Mouse (Mus musculus) hematopoietic stem cell, adult 5-6 weeks (primary cell): Measurements from ENCODE around the gene Sox10. TPM values are rescaled to one million over a fixed set of nuclear protein-coding genes. Genes with fewer than 3 reads are reported as not detected.

Source experiments
- ATAC-seq, 2 experiments: fragments of 125-278 bp in 1 of 2; replicated peaks in 1 of 2; 2 replicates each; pipeline ENCODE4 v1.8.0; 2016 to 2017; ENCODE audit warnings: inconsistent platforms in 2 of 2, mild to moderate bottlenecking in 2 of 2, moderate number of reproducible peaks in 2 of 2, low read depth in 1 of 2, moderate TSS enrichment in 1 of 2; ENCODE audit not compliant: low FRiP score in 2 of 2, poor library complexity in 2 of 2, severe bottlenecking in 2 of 2, insufficient read depth in 1 of 2, low TSS enrichment in 1 of 2
- total RNA-seq: library from RNA; stranded (forward); fragments of 172-1452, 232-1000 nt; gene quantifications from 2 replicates; pipeline ENCODE4 v1.2.3, GENCODE M21; 2017

Sox10 gene
- not detected in 2 replicates for total RNA-seq

- no peak for ATAC-seq
Measured at GRCm38 (mm10) chr15:79165140-79165539, at the start of gene Sox10. Gene Sox10, minus strand, starts transcription at chr15:79165240.

GRCm38 (mm10) chr15:79213591-79213990 is 48.6 kb upstream of the Sox10 start:
- no peak for ATAC-seq

- no peak for ATAC-seq
Measured at GRCm38 (mm10) chr15:79212750-79213446, 47.9 kb upstream of the Sox10 start.

GRCm38 (mm10) chr15:79210357-79210756 is 45.3 kb upstream of the Sox10 start:
- ATAC-seq = no peak

- peak; percentile 90 to 97 for ATAC-seq
Measured at GRCm38 (mm10) chr15:79208758-79209439, 43.9 kb upstream of the Sox10 start.

- ATAC-seq = no peak
Measured at GRCm38 (mm10) chr15:79208211-79208610, 43.2 kb upstream of the Sox10 start.

- no peak for ATAC-seq
Measured at GRCm38 (mm10) chr15:79202575-79202974, 37.5 kb upstream of the Sox10 start.

GRCm38 (mm10) chr15:79201491-79202150 is 36.6 kb upstream of the Sox10 start:
- ATAC-seq = no peak

- no peak for ATAC-seq
Measured at GRCm38 (mm10) chr15:79199390-79199976, 34.4 kb upstream of the Sox10 start.

GRCm38 (mm10) chr15:79195492-79195891 is 30.5 kb upstream of the Sox10 start:
- no peak for ATAC-seq

GRCm38 (mm10) chr15:79194946-79195345 is 29.9 kb upstream of the Sox10 start:
- no peak for ATAC-seq

GRCm38 (mm10) chr15:79194048-79194447 is 29.0 kb upstream of the Sox10 start:
- ATAC-seq = peak; percentile 22; a peak in 3 of 4 replicates

GRCm38 (mm10) chr15:79192885-79193845 is 28.1 kb upstream of the Sox10 start:
- no peak for ATAC-seq

- no peak for ATAC-seq
Measured at GRCm38 (mm10) chr15:79192450-79192849, 27.4 kb upstream of the Sox10 start.

- no peak for ATAC-seq
Measured at GRCm38 (mm10) chr15:79191426-79191825, 26.4 kb upstream of the Sox10 start.

GRCm38 (mm10) chr15:79187819-79188218 is 22.8 kb upstream of the Sox10 start:
- no peak for ATAC-seq

- no peak for ATAC-seq
Measured at GRCm38 (mm10) chr15:79185213-79185612, 20.2 kb upstream of the Sox10 start.
